Mouse (Mus musculus): ENCODE data around the gene Dio3. TPM values are rescaled to one million over a fixed set of nuclear protein-coding genes. Genes with fewer than 3 reads are reported as not detected.

The Dio3 gene
- total and polyA plus RNA-seq, 3 experiments = not detected

DNA sequence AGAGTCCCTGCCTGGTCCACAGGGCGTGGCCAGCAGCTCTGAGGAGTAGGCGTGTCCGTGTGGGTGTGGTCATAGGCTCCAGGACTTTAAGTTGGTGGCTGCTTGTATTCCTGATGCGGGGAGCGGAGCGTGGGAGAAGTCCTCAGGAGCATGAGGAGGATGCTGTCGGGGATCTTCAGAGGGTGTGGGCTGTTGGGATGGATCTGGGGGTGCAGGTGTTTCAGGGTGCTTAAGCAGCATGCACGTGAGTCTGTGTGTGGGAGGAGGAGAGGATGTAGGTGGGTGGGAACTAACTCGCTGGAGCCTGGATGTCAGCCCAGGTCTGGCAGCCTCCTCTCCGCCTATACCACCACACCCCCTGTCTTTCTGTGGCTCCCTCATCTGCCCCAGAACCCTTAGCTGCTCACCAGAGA lies 26.7 kb upstream of the Dio3 start:
- Histone ChIP-seq H3K4me1 (ENCODE audit: control insufficient read depth in 1 of 2, insufficient read depth in 2 of 2, low read length in 2 of 2) (no peaks in the 10 kb centered on the region), H3K27ac (ENCODE audit: control insufficient read depth, low read depth, low read length) (no peak overlapping the region), H3K36me3 (ENCODE audit: control insufficient read depth in 1 of 2, insufficient read depth in 2 of 2, low read length in 2 of 2) (no peaks in the 10 kb centered on the region), H3K27me3 (ENCODE audit: control insufficient read depth in 1 of 2, insufficient read depth in 2 of 2, low read length in 2 of 2) (no peaks in the 10 kb centered on the region), H3K9ac (ENCODE audit: control insufficient read depth, low read depth, low read length, poor library complexity, severe bottlenecking) (no peak overlapping the region), H3K79me2 (ENCODE audit: control insufficient read depth, insufficient read depth, low read length, poor library complexity) (no peaks in the 10 kb centered on the region), H3K4me3 (ENCODE audit: control insufficient read depth in 1 of 2, insufficient read depth in 1 of 2, low read depth in 2 of 2, low read length in 2 of 2) (no peak overlapping the region), H3K9me3 (replicated peaks; ENCODE audit: insufficient read depth, low read length) (no peaks in the 10 kb centered on the region)
- no peak for TF ChIP-seq TBP (IDR thresholded peaks at IDR 0.05; ENCODE audit: low read depth, low read length)
- TF ChIP-seq BHLHE40 (IDR thresholded peaks at IDR 0.05; ENCODE audit: borderline replicate concordance, low read depth, low read length) = no peak
- no peak for TF ChIP-seq USF2 (IDR thresholded peaks at IDR 0.05; ENCODE audit: borderline replicate concordance in 1 of 2, insufficient read depth in 1 of 2, low read depth in 1 of 2, low read length in 2 of 2)
- no peak for TF ChIP-seq CHD1 (IDR thresholded peaks at IDR 0.05; ENCODE audit: low read depth, low read length)
- TF ChIP-seq MAX (IDR thresholded peaks at IDR 0.05; ENCODE audit: low read length) = no peak
- no peak for TF ChIP-seq POLR2A (IDR thresholded peaks at IDR 0.05; ENCODE audit: control insufficient read depth in 1 of 2, insufficient read depth in 1 of 2, low read depth in 1 of 2, low read length in 2 of 2, poor library complexity in 1 of 2)
- TF ChIP-seq MYB (IDR thresholded peaks at IDR 0.05; ENCODE audit: low read depth, low read length) = no peak
- no peak for TF ChIP-seq MYC (IDR thresholded peaks at IDR 0.05; ENCODE audit: low read depth, low read length)
- no peak for TF ChIP-seq POLR2AphosphoS5 (IDR thresholded peaks at IDR 0.05; ENCODE audit: borderline replicate concordance, low read depth, low read length)
- no peak for TF ChIP-seq NRF1 (IDR thresholded peaks at IDR 0.05; ENCODE audit: insufficient read depth, low read depth, low read length, poor library complexity, severe bottlenecking)
- no peak for TF ChIP-seq NELFE (IDR thresholded peaks at IDR 0.05; ENCODE audit: low read depth, low read length)
- TF ChIP-seq GABPA (IDR thresholded peaks at IDR 0.05; ENCODE audit: low read depth, low read length) = no peak
- no peak for TF ChIP-seq MAZ (IDR thresholded peaks at IDR 0.05; ENCODE audit: low read depth, low read length)
- no peak for TF ChIP-seq E2F4 (IDR thresholded peaks at IDR 0.05; ENCODE audit: borderline replicate concordance, low read depth, low read length)
- TF ChIP-seq CHD2 (IDR thresholded peaks at IDR 0.05; ENCODE audit: low read length) = no peak
- no peak for TF ChIP-seq ZMIZ1 (IDR thresholded peaks at IDR 0.05; ENCODE audit: low read depth, low read length)
- no peak for TF ChIP-seq KAT2A (conservative IDR thresholded peaks at IDR 0.05; ENCODE audit: low read depth, low read length)
- DNase-seq (ENCODE audit: low read depth, low spot score) = no peak

- Histone ChIP-seq H3K4me1 (ENCODE audit: control insufficient read depth in 1 of 2, insufficient read depth in 2 of 2, low read length in 2 of 2) (no peaks in the 10 kb centered on the region), H3K4me3 (ENCODE audit: control insufficient read depth in 1 of 2, insufficient read depth in 1 of 2, low read depth in 2 of 2, low read length in 2 of 2) (no peak overlapping the region), H3K9me3 (replicated peaks; ENCODE audit: insufficient read depth, low read length) (no peaks in the 10 kb centered on the region), H3K36me3 (ENCODE audit: control insufficient read depth in 1 of 2, insufficient read depth in 2 of 2, low read length in 2 of 2) (no peaks in the 10 kb centered on the region), H3K27ac (ENCODE audit: control insufficient read depth, low read depth, low read length) (no peak overlapping the region), H3K79me2 (ENCODE audit: control insufficient read depth, insufficient read depth, low read length, poor library complexity) (no peaks in the 10 kb centered on the region), H3K9ac (ENCODE audit: control insufficient read depth, low read depth, low read length, poor library complexity, severe bottlenecking) (no peak overlapping the region), H3K27me3 (ENCODE audit: control insufficient read depth in 1 of 2, insufficient read depth in 2 of 2, low read length in 2 of 2) (no peaks in the 10 kb centered on the region)
- no peak for TF ChIP-seq POLR2AphosphoS5 (IDR thresholded peaks at IDR 0.05; ENCODE audit: borderline replicate concordance, low read depth, low read length)
- no peak for TF ChIP-seq UBTF (IDR thresholded peaks at IDR 0.05; ENCODE audit: borderline replicate concordance, insufficient read depth, low read depth, low read length)
- TF ChIP-seq CHD2 (IDR thresholded peaks at IDR 0.05; ENCODE audit: low read length) = no peak
- no peak for TF ChIP-seq SIN3A (IDR thresholded peaks at IDR 0.05; ENCODE audit: low read length)
- no peak for TF ChIP-seq NRF1 (IDR thresholded peaks at IDR 0.05; ENCODE audit: insufficient read depth, low read depth, low read length, poor library complexity, severe bottlenecking)
- TF ChIP-seq RAD21 (IDR thresholded peaks at IDR 0.05; ENCODE audit: low read depth, low read length) = no peak
- TF ChIP-seq ZKSCAN1 (IDR thresholded peaks at IDR 0.05; ENCODE audit: low read depth, low read length) = no peak
- TF ChIP-seq GABPA (IDR thresholded peaks at IDR 0.05; ENCODE audit: low read depth, low read length) = no peak
- no peak for TF ChIP-seq ELF1 (IDR thresholded peaks at IDR 0.05; ENCODE audit: low read depth, low read length)
- TF ChIP-seq MYC (IDR thresholded peaks at IDR 0.05; ENCODE audit: low read depth, low read length) = no peak
- no peak for TF ChIP-seq SMC3 (IDR thresholded peaks at IDR 0.05; ENCODE audit: low read depth, low read length)
- no peak for DNase-seq (ENCODE audit: low read depth, low spot score)
Observed at GRCm38 (mm10) chr12:110255731-110256130, 23.1 kb upstream of the Dio3 start.
